Mouse (Mus musculus): ENCODE results near the gene Kcnn1.
"Not testable (repeated sequence)": the region's sequence is repeated elsewhere in the genome, so short reads cannot be mapped to it uniquely, and the experiment has no call there.

Gene Kcnn1

DNA sequence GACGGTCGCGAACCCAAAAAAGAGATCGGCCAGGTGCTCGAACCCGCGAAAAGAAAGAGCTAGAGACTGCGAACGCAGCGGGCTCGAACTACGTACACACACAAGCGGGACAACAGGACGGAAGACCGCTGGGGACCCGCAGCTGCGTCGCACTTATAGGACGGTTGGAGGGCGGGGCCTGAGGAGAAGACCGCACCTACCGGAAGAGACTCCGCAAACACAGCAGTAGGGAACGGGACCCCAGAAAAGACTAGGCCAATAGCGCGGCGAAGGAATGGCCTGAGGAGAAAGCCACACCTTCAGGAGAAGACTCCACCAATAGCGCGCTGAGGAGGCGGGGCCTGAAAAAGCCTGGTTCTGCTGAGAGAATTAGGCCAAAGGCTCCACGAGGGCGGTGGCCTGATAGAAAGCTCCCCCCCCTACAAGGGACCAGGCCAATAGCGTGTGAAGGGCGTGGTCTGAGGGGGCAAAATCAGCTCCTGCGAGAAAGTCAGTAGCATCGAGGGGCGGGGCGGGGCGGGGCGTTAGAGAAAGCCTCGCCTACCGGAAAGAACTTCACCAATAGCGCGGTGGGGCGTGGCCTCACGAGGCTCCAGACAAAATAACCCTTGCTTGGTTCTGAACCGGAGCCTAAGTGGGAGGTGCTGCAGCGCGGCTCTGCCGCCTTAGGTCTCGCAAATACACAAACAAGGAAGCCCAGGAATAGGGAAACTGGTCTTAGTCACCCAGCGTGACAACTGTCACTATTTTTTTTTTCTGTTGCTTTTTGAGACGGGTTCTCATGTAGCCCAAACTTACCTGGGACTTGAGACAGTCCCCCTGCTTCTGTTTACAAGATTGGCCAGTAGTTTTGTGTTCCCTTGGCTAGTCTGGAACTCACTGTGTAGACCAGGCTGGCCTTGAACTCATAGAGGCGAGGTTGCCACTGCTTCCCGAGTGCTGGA, 23.4 kb downstream of the Kcnn1 start, which contains the start of gene Arrdc2:
Gene Arrdc2 (minus strand): TSS at position 313 of the 944 bp plus-strand sequence.
- DNase-seq, result peak; percentile 100

DNA sequence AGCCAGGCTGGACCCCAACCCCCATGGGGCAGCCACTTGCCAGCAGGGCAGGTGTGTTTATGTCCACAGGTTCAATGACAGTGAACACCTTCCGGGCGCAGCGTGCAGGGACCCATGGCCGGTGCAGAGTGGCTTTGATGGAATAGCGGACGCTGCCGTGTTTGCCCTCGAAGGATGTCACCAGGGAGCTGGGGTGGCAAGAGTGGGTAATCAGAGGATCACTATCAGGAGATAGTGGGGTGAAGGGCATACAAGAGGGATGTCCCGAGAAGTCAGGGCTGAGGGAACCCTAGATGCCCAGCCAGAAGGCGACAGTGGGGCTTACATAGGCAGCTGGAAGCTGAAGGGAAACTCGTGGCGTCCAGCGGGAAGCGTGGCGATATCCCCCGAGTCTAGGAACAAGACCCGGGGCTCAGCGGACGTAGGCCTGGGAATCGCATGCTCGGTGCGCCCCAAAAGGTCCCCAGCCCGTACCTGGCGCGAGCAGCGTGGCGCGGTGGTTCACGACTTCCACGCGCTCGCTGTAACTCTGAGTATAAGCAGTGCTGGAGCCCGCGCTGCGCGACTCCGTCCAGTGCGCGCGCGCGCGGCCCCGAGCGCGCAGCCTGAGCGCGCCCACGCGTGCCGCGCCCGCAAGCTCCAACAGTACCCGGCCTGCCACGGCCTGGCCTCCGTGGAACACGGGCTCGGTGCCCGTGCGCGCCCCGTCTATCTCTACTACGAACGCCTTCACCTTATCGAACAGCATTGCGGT, 24.2 kb downstream of the Kcnn1 start:
- peak; percentile 65 for DNase-seq

DNA sequence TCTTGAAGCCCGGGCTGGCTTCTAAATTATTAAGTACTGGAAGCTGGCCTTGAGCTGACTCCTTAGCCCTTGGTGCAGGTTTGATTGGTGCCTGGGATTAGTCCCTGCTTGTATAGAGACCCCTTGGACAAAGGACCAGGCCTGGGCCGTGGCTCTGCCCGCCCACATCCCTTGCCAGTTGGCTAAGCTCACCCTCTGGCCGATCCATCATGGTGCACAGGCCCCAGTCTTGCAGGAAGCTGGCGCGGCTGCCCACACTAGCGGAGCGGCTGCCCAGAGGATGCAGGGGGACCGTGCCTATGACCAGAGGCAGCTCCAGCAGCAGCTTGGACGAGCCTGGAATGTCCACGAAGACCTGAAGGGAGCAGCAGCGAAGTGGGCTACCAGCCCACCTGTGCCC, 26.4 kb downstream of the Kcnn1 start:
- DNase-seq, result no peak

DNA sequence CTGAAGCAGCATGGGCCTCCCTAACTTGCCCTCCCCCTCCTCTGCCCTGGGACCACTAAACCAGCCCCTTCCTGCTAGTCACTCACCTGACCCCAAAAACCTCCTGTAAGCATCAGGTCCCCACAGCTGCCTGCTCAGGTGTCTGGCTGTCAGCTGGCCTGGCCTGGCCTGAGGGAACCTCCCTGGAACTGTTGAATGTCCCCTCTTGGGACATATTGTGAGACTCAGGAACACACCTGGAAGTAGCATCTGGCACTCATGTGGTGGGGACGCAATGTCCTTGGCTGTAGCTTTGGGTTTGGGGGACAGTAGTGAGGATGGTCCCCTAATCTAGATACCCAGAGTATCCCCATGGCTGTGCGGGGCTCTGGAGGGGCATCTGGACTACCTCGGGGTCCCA, 29.0 kb downstream of the Kcnn1 start:
- DNase-seq, result no peak

DNA sequence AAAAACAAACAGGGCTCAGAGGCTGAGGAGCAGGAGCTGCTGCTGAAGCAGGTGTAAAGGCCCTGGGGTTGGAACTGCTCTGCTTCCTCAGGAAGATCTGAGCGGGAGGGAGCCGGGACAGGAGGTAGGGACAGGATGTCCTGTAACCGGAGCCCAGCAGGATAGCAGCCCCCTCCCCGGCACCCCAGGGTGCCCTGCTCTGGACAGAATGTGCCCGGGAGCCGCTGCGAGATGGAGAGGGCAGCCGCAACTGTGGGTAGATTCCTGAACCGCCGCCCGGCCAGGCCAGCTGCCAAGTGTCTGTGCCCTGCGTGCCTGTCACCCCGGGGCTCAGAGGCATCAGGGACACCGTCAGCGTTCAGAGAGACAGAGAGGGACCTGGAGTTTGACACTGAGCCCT, 29.5 kb downstream of the Kcnn1 start:
- DNase-seq, result no peak

DNA sequence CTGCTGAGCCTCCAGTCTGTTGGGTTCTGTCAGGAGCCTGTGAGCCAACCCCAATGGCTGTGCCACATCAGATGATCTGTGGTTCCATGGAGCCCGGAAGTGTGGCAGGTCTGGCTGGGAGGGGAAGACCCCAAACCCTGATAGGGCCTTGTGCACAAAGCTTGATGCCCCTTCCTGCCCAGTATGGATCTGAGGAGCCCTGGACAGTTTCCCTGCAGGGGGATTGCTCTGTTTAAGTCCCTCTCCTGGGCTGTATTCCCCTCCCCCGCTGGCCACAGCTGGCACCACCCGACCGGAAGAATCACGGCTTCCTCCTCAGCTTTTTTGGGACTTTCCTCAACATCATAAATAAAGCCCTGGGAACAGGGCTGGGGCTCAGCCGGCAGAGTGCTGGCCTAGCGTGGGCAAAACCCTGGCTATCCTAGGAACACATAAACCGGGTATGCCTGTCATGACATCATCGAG, 30.0 kb downstream of the Kcnn1 start:
- DNase-seq, result no peak

DNA sequence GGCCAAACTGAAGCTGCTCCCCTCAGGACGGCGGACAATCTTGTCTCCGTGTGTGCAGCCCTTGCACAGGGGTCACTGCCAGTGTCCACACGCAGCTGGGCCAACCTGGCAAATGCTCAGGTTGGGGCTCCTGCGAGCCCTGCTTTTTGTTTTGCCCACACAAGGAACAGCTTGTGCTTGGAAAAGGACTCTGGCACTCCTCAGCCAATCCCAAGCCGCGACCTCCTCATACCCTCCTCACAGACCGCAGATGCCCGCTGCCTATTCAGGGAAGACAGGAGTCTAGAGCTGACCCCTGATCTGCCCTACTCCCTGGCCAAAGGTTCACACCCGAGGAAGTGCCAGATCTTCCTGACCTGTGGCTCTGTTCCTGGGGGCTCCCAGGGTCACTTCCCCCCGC, 30.7 kb downstream of the Kcnn1 start:
- DNase-seq, result no peak

DNA sequence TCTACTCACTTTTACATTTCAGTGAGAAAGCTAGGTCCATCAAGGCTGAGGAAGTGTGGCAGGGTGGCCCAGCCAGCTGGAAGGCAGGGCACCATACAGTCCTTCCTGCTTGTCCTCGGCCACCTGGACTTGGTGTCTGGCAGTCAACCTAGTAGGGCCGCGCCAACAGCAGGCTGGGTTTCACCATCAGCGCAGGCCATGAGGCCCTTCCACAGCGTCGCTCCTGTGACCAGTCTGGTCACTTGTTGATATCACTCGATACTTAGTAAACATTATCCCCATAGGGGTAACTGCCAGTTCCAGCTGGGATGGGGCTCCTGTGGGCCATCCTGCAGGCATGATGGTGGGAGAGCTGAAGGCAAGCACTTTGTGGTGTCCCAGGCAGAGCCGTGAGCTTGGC, 31.5 kb downstream of the Kcnn1 start:
- DNase-seq, result no peak

DNA sequence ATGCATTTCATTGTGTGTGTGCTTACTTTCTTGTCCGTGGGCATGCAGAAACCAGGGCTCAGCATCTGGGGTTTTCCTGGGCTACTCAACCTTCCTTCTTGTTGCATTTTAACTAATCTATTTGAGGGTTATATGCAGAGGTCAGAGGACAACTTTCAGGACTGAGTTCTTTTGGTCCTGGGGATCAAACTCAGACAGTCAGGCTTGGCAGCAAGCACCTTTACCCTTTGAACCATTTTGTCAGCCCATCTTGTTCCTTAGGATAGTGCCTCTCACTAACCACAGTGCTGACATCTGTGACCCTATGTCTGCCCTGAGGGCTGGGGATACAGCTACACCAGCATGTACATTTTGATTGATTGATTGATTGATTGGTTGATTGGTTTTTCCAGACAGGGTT, 35.3 kb downstream of the Kcnn1 start:
- DNase-seq, result no peak

DNA sequence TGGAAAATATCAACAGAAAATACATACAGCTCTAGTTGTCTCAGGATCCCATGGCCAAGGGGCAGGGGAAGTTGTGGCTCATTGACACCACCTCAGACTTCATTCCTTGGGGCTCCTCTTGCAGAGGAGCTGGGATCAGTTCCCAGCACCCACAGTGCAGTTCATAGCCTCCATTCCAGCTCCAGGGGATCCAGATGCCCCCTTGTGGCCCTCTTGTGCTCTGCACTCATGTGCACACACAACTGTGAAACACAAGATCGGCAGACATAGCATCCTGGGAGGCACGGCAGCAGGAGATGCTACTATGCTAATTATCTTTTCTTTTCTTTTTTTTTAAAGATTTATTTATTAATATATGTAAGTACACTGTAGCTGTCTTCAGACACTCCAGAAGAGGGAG, 36.0 kb downstream of the Kcnn1 start:
- DNase-seq, result no peak

DNA sequence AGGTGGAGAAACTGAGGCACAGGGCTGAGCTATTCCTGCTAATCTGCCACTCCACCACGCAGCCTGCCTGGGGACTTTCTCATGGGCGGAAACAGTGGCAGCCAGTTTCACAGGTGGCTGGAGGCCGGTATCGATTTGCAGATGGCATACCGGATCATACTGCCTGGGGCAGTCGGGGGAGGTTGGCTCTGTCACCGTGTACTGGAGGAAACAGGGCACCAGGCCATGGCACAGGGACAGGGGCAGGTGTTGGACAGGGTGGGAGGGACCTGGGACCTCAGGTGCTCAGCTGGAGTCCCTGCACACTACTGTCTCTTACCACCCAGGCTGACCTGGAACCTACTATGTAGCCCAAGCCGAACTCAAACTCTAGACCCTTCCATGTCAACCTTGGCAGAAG, 37.2 kb downstream of the Kcnn1 start:
- no peak for DNase-seq

DNA sequence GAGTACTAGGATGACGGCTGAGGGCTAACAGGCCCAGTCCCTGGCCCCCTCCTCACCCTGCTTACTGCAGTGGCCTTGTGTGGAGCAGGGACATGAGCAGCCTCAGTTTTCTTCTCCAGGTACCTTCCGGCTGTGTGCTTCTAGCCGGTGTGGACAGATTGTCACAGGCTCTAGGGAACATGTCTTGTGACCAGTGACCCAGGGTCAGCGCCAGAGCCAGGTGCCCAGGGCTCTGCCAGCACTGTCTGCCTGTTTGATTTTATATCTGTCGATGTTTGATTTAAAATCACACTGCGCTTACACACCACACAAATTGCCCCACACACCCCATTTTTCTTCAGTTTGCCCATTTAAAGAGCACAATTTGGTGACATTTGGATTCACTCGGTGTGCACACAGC, 39.3 kb downstream of the Kcnn1 start:
- DNase-seq, result no peak

DNA sequence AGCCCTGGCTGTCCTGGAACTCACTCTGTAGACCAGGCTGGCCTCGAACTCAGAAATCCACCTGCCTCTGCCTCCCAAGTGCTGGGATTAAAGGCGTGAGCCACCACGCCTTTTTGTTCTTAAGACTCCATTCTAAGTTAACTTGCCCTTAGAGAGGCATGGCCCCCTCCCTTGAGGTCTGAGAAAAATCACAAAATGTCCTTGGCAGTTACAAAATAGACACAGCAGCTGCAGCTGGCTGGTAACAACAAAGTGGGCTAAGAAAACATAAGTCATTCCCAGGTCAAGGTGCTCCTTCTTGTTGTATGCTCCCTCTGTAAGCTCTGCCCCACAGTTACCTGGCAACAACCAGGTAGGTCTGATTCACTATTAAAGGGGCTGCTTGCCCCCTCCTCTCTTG, 40.5 kb downstream of the Kcnn1 start:
- DNase-seq, result not testable (repeated sequence)

DNA sequence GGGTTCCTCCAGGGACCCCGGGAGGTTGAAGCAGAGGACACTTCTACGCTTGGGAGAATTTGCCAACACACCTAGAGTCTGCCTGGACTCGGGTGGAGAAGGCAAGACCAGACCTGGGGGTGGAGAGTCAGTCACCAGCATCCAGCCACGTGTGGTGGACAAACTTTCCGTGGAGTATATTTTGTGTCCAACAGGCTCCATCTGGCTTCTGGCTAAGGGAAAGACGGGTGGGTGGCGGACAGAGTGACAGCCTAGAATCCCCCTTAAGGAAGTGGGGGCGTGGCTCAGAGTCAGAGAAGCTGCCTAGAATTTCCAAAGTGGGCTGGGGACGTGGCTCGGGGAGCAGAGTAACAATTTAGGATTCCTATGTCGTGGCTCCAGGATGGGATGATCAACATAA, 41.1 kb downstream of the Kcnn1 start:
- no peak for DNase-seq

DNA sequence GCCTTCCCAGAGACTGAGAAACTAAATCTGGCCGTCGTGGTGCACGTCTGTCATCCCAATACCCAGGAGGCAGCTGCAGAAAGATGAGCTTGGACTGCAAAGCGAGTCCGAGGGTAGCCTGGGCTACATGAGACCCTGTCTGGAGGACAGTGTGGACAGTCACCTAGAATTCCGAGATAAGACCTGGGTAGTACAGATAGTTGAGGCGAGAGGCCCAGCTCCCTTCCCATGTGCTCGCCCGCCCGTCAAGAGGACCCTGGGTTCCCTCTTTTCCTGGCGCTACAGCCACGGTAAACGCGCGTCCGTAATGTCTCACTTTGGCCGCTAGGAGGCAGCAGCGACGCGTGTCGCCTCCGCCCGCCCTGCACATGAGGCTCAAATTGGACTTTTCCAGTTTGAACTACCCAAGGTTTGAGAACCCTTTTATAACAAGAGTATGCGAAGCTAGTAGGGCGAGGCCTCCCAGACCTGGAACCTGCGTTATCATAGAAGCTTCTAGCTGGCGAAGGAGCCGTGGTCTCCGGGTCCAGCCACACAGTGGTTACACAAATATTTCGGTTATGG, 41.6 kb downstream of the Kcnn1 start:
- DNase-seq, result peak; percentile 86

DNA sequence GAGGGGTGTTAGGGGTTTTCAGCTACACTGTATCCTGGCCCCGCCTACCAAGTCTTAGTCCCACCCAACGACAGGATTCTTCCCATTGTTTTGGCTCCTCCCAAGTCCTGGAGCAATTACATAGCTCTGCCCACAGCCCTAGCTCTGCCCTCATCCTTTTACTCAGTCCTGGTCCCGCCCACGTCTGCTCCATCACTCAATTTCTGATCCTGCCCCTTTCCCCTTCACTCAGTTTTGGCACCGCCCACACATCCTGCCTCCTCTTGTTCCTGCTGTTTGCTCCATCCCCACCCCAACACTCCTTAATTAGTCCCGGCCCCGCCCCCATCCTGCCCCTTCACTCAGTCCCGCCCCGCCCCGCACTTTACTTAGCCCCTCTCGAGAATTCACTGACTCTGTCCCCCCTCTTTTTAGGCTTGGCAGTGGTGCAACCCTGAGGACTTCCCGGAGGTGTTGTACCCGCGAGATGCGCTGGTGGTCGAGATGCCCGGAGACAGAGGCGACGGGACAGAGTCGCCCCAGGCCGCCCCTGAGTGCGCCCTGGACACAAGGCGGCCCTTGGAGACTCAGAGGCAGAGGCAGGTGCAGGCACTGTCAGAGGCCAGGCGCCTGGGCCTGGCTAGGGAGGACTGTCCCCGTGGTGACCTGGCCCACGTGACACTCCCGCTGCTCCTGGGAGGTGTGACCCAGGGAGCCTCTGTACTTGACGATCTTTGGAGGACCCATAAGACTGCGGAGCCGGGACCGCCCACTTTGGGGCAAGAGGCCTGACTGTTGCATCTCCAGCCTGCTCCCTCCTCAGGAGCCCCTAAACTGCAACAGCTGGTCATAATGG, 42.7 kb downstream of the Kcnn1 start:
- peak; percentile 85 for DNase-seq

DNA sequence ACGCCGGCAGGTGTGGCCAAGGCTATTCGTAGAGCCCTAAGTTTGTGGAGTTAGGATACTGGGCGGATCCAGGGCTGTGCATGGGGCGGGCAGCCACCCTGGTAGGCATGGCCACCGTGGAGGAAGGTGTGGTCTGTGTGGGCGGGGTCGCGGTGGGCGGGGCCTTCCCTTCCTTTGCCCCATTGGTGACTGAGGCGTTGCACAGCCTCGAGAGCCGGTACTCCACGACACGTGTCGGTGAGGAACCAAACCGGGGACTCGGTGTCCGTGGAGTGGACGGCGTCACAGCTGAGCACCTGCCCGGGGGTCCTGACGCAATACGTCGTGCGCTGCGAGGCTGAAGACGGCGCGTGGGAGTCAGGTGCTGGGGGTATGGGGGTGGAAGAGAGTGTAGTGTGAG, 46.4 kb downstream of the Kcnn1 start:
- DNase-seq, result peak; percentile 36

DNA sequence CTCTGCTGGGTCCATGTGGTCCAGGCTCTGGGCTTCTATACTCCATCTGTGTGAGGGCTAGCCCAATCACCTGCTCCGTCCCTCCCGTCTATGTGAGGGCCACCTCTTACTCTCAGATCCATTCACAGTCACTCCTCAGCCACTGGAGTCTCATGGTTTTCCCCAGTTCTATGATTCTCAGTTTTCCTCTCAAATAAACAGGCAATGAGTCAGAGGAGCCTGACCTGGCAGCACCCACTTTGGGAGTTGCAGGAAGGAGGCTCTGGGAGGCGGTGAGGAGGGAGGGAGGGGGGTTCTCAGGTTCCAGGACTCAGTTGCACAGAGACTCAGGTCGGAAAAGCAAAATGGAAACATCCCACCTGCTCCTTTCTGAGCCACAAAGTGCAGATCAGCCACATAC, 50.2 kb downstream of the Kcnn1 start:
- DNase-seq, result no peak

DNA sequence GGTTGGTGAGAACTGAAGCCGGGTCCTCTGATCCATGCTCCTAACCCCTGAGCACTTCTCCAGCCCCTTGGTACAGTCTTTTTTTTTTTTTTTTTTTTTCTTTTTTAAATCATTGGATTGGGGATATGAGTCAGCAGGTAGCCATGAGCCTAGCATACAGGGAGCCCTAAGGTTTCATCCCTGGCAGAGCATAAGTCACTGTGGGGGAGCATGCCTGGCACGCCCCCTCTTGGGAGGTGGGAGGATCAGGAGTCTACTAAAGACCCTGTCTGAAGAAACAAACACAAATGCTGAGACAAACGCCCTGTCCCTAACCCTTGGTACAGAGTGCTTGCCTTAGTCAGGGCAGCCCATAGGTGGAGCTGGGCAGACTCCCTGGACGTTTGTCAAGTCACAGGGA, 51.0 kb downstream of the Kcnn1 start:
- DNase-seq, result no peak

DNA sequence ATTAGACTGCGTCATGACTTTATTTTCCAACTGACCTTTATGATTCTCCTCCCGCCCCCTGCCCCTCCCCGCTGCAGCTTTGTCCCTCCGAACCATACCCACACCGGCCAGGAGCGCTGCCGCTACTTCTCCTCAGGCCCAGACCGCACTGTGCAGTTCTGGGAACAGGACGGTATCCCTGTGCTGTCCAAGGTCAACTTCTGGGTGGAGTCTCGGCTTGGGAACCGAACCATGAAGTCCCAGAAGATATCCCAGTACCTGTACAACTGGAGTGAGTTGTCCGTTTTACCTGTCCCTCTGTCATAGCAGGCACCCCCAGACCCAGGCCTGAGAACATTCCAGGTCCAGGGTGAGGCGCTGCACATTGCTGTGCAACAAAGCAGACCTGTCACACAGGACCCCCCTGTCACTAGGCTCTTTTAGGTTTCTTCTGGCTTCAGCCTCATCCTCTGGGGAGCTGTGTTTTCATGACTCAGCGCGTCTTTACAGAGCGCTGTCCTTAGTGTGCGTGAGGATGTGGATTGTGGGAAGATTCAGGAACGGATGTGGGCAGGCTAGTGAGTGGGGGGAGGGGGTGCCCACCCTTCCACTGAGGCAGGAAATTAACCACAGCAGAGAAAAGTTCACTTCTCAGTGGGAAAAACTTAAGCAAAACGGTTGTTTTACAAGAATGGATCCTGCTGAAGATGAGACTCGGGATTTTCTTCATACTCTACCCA, 51.9 kb downstream of the Kcnn1 start:
- DNase-seq, result no peak

DNA sequence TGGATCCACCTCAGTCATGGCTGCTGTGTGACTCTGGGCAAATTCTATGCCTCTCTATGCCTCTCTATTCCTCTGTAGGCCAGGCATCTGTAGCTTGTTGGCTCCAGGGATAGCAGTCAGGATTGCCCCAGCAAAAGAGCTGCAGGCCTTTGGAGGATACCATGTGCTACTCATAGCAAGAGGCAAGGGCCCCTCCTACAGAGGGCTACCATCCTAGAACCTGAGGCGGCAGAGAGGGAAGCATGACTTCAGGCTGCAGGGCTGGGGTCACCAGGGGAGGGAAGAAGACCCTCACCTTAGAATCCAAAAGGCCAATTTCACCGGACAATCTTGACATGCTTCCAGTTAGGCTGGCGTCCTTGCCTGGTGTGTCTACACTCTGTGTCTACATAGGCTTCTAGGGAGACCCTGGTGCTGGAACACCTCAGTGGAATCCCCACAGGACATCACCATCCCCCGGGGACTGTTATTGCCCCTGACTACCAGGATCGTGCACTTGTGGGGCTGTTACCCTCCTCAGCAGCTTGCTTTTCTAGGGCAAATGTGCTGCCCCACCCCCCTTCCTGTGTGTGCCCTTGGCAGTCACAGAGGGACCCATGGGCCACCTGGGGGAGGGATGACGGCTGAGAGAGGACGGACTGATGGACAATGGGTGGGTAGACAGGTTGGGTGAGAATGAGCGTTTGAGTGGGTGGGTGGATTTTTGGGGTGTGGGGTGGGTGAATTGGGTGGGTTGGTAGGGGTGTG, 53.9 kb downstream of the Kcnn1 start:
- DNase-seq, result no peak

Measured in embryo, embryonic 11 days (tissue).